Mouse (Mus musculus) heart, postnatal 25 days (tissue): ENCODE results near the gene Gm20388. TPM values are rescaled to one million over a fixed set of nuclear protein-coding genes. Genes with fewer than 3 reads are reported as not detected.

ENCODE experiments used
- DNase-seq: peaks from one replicate; pipeline ENCODE4 v3.0.0; 2022; ENCODE audit warnings: low spot score
- intact Hi-C: fragments of 180-260 bp; cut with DNase I; formaldehyde crosslinking; loops from one replicate; pipeline ENCODE4 v1.15.1; 2025
- total RNA-seq, 2 experiments: library from RNA; stranded (reverse); gene quantifications; 2 replicates each; pipeline ENCODE4 v1.2.3; 2021

Gm20388 gene
- total RNA-seq, 2 experiments from 2014 or later = 2.7 TPM; not detected in 1

GRCm38 (mm10) chr8:120986022-120986421, 1075.4 kb downstream of the Gm20388 start:
- DNase-seq = no peak
- intact Hi-C loops = no loop called here

GRCm38 (mm10) chr8:120993738-120994137, 1083.1 kb downstream of the Gm20388 start:
- no peak for DNase-seq
- intact Hi-C loops = no loop called here

GRCm38 (mm10) chr8:120995424-120995823, 1084.8 kb downstream of the Gm20388 start:
- no peak for DNase-seq

GRCm38 (mm10) chr8:120996905-120997581, 1086.4 kb downstream of the Gm20388 start:
- DNase-seq = no peak
- intact Hi-C loops = no loop called here

More at GRCm38 (mm10) chr8:120995424-120995823, 1084.8 kb downstream of the Gm20388 start:
- intact Hi-C loops = no loop called here

GRCm38 (mm10) chr8:120997926-120998325, 1087.3 kb downstream of the Gm20388 start:
- intact Hi-C loops = no loop called here

GRCm38 (mm10) chr8:120998966-120999365, 1088.3 kb downstream of the Gm20388 start:
- DNase-seq = no peak
- intact Hi-C loops = no loop called here

More at GRCm38 (mm10) chr8:120997926-120998325, 1087.3 kb downstream of the Gm20388 start:
- DNase-seq = no peak

- intact Hi-C loops = no loop called here
- DNase-seq = no peak
These were observed 1091.3 kb downstream of the Gm20388 start for GRCm38 (mm10) chr8:121001951-121002350.

GRCm38 (mm10) chr8:121002871-121003539, 1092.4 kb downstream of the Gm20388 start:
- DNase-seq = no peak
- intact Hi-C loops = no loop called here

- no peak for DNase-seq
- intact Hi-C loops = no loop called here
These were observed 1093.0 kb downstream of the Gm20388 start for GRCm38 (mm10) chr8:121003639-121004038.

- intact Hi-C loops = no loop called here
- no peak for DNase-seq
These were observed 1102.7 kb downstream of the Gm20388 start for GRCm38 (mm10) chr8:121013318-121013717.

GRCm38 (mm10) chr8:121016621-121017020, 1106.0 kb downstream of the Gm20388 start:
- intact Hi-C loops = no loop called here
- no peak for DNase-seq

- intact Hi-C loops = no loop called here
- DNase-seq = no peak
These were observed 1107.6 kb downstream of the Gm20388 start for GRCm38 (mm10) chr8:121018236-121018635.

- intact Hi-C loops = no loop called here
- no peak for DNase-seq
These were observed 1110.8 kb downstream of the Gm20388 start for GRCm38 (mm10) chr8:121021488-121021887.

GRCm38 (mm10) chr8:121023003-121023402, 1112.4 kb downstream of the Gm20388 start:
- no peak for DNase-seq
- intact Hi-C loops = no loop called here

- DNase-seq = no peak
- intact Hi-C loops = no loop called here
These were observed 1113.1 kb downstream of the Gm20388 start for GRCm38 (mm10) chr8:121023736-121024135.

- no peak for DNase-seq
- intact Hi-C loops = no loop called here
These were observed 1114.8 kb downstream of the Gm20388 start for GRCm38 (mm10) chr8:121025486-121025885.

- DNase-seq = peak; percentile 44
- intact Hi-C loops = no loop called here
These were observed 1117.1 kb downstream of the Gm20388 start for GRCm38 (mm10) chr8:121027787-121028186.

GRCm38 (mm10) chr8:121029076-121029475, 1118.4 kb downstream of the Gm20388 start:
- DNase-seq = no peak
- intact Hi-C loops = no loop called here

- intact Hi-C loops = no loop called here
- DNase-seq = no peak
These were observed 1119.9 kb downstream of the Gm20388 start for GRCm38 (mm10) chr8:121030496-121031040.

GRCm38 (mm10) chr8:121033299-121034013, 1122.8 kb downstream of the Gm20388 start:
- no peak for DNase-seq
- intact Hi-C loops = no loop called here
